Mouse (Mus musculus) limb, embryonic 10.5 days (tissue): Measurements from ENCODE around the gene Gmip. TPM values are rescaled to one million over a fixed set of nuclear protein-coding genes. Genes with fewer than 3 reads are reported as not detected.

Experiments used
- polyA plus RNA-seq: library from polyadenylated mRNA; unstranded; fragments of >200 nt; fragmentation: Nextera tagmentation; extraction: Ambion mirVana; gene quantifications from 2 replicates; pipeline ENCODE4 v1.2.1, GENCODE M21; 2016

Gmip gene
- polyA plus RNA-seq, 1 experiment from 2014 or later, result 9.3 TPM

Other genes starting within 250 kb of the Gmip start
- 29.1 and 30.7 TPM in 2 replicates for gene Zfp868, start 183.1 kb upstream of the Gmip start, polyA plus RNA-seq
- gene Zfp964, start 154.2 kb upstream of the Gmip start, polyA plus RNA-seq, result 1.6 and 1.8 TPM in 2 replicates
- gene Zfp869, start 98.0 kb upstream of the Gmip start, polyA plus RNA-seq, result 30.6 and 34.0 TPM in 2 replicates
- 4.3 and 6.4 TPM in 2 replicates for gene Zfp963, start 58.7 kb upstream of the Gmip start, polyA plus RNA-seq
- 0.19 TPM in 1 of 2 replicates, not detected in the other for gene Gm20422, start 33.8 kb upstream of the Gmip start, polyA plus RNA-seq
- 65.7 and 70.0 TPM in 2 replicates for gene Atp13a1, start 17.5 kb upstream of the Gmip start, polyA plus RNA-seq
- 31.1 and 38.1 TPM in 2 replicates for gene Zfp866, start 17.5 kb upstream of the Gmip start, polyA plus RNA-seq
- gene Lpar2, start 13.8 kb downstream of the Gmip start, polyA plus RNA-seq, result 1.4 and 1.6 TPM in 2 replicates
- gene Pbx4, start 23.8 kb downstream of the Gmip start, polyA plus RNA-seq, result 9.2 and 9.6 TPM in 2 replicates
- gene Cilp2, start 79.0 kb downstream of the Gmip start, polyA plus RNA-seq, result 0.40 TPM in 2 replicates
- gene Tssk6, start 93.5 kb downstream of the Gmip start, polyA plus RNA-seq, result 5.0 and 5.9 TPM in 2 replicates
- 165 and 166 TPM in 2 replicates for gene Ndufa13, start 93.9 kb downstream of the Gmip start, polyA plus RNA-seq
- gene Yjefn3, start 94.0 kb downstream of the Gmip start, polyA plus RNA-seq, result 2.0 and 2.9 TPM in 2 replicates
- gene Gatad2a, start 187.7 kb downstream of the Gmip start, polyA plus RNA-seq, result 58.9 and 69.2 TPM in 2 replicates
- 59.5 and 66.7 TPM in 2 replicates for gene Mau2, start 234.1 kb downstream of the Gmip start, polyA plus RNA-seq
- gene Sugp1, start 234.1 kb downstream of the Gmip start, polyA plus RNA-seq, result 53.5 and 60.7 TPM in 2 replicates